Mouse (Mus musculus) heart, embryonic 16.5 days (tissue): ENCODE results near the gene Olfr1373. TPM values are rescaled to one million over a fixed set of nuclear protein-coding genes. Genes with fewer than 3 reads are reported as not detected.

Experiments used
- ATAC-seq: fragments of 200-750 bp; cut with Nextera tagmentation; replicated peaks from 2 replicates; pipeline ENCODE4 v1.8.0; 2017; ENCODE audit warnings: moderate number of reproducible peaks; ENCODE audit not compliant: insufficient read depth, low FRiP score; ENCODE audit errors: extremely low read depth
- H3K27ac ChIP-seq: fragments of 300-500 bp; sonication (generic); 2 replicates; pipeline ENCODE4 v1.5.1; 2014; ENCODE audit warnings: mild to moderate bottlenecking, low read length, control low read depth, moderate library complexity
- H3K27me3 ChIP-seq: fragments of 300-500 bp; sonication (generic); 2 replicates; pipeline ENCODE4 v1.6.1; 2014; ENCODE audit warnings: low read length, mixed read lengths; ENCODE audit not compliant: control insufficient read depth, insufficient read depth
- H3K36me3 ChIP-seq: fragments of 300-500 bp; sonication (generic); 2 replicates; pipeline ENCODE4 v1.6.1; 2014; ENCODE audit not compliant: control insufficient read depth, insufficient read depth
- H3K4me1 ChIP-seq: fragments of 300-500 bp; sonication (generic); 2 replicates; pipeline ENCODE4 v1.6.1; 2014; ENCODE audit warnings: low read length, mixed read lengths; ENCODE audit not compliant: control insufficient read depth, insufficient read depth
- H3K4me2 ChIP-seq: fragments of 300-500 bp; sonication (generic); 2 replicates; pipeline ENCODE4 v1.6.1; 2014; ENCODE audit warnings: low read depth, mild to moderate bottlenecking, control low read depth, low read length
- H3K4me3 ChIP-seq: fragments of 300-500 bp; sonication (generic); 2 replicates; pipeline ENCODE4 v1.5.1; 2014; ENCODE audit warnings: mild to moderate bottlenecking, control low read depth, low read length
- H3K9ac ChIP-seq: fragments of 300-500 bp; sonication (generic); 2 replicates; pipeline ENCODE4 v1.6.1; 2014; ENCODE audit warnings: low read length, control low read depth
- H3K9me3 ChIP-seq: fragments of 300-500 bp; sonication (generic); replicated peaks from 2 replicates; pipeline ENCODE4 v1.6.1; 2016; ENCODE audit warnings: low read length; ENCODE audit not compliant: control insufficient read depth
- WGBS: fragments of 180-500 bp; shearing (Covaris S2); extraction: QIAGEN DNeasy Blood & Tissue Kit; methylation state at CpG from one replicate; pipeline ENCODE4 v1.1.7; 2014; 5-methylcytosine and 5-hydroxymethylcytosine counted together
- microRNA-seq: library from miRNA; unstranded; fragments of <30 nt; microRNA quantifications from one replicate; pipeline ENCODE4, GENCODE M21; 2017
- polyA plus RNA-seq: library from polyadenylated mRNA; unstranded; fragments of >200 nt; fragmentation: Nextera tagmentation; extraction: Ambion mirVana; gene quantifications from 2 replicates; pipeline ENCODE4 v1.2.1, GENCODE M21; 2015

The Olfr1373 gene
- polyA plus RNA-seq, 1 experiment from 2014 or later: not detected

DNA sequence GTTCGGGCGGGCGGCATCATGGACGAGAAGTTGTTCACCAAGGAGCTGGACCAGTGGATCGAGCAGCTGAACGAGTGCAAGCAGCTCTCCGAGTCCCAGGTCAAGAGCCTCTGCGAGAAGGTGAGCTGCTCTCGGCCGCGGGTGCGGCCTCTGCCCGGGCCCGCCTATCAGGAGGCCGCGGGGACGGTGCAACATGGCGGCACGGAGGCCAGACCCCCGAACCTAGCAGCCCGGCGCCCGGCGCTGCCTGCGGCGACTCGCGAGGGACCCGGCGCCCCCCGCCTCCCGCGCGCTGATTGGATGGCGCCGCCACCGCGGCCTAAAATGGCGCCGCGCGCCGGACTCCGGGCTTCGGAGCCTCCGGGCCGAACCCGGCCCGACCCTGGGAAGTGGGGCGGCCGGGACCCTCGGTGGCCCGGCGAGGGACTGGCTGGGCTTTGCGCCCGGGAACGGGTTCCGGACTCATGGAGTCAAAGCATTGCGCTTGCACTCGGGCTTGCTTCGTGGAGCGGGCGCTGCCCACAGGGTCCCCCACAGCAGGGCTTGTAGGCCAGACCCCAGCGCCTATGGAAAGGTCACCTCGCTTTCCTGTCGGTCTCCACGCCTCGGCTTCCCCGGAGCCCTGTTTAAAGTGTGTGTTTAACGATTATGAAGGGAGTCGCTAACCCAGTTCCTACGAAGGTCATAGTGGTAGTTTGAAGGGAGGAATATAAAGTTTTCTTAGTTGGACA lies 46.1 kb downstream of the Olfr1373 start:
- peak overlapping the region; percentile 97 for H3K9ac ChIP-seq
- peaks cover 45% of the 10 kb centered on the region for H3K4me1 ChIP-seq
- peak; percentile 76 for ATAC-seq
- peak overlapping the region; percentile 97 for H3K27ac ChIP-seq
- under 1% methylated on average over 70 of the region's 72 CpGs for WGBS
- no peaks in the 10 kb centered on the region for H3K27me3 ChIP-seq
- no peaks in the 10 kb centered on the region for H3K9me3 ChIP-seq
- peak overlapping the region; percentile 83 for H3K4me2 ChIP-seq
- no peaks in the 10 kb centered on the region for H3K36me3 ChIP-seq
- H3K4me3 ChIP-seq: peak overlapping the region; percentile 77

DNA sequence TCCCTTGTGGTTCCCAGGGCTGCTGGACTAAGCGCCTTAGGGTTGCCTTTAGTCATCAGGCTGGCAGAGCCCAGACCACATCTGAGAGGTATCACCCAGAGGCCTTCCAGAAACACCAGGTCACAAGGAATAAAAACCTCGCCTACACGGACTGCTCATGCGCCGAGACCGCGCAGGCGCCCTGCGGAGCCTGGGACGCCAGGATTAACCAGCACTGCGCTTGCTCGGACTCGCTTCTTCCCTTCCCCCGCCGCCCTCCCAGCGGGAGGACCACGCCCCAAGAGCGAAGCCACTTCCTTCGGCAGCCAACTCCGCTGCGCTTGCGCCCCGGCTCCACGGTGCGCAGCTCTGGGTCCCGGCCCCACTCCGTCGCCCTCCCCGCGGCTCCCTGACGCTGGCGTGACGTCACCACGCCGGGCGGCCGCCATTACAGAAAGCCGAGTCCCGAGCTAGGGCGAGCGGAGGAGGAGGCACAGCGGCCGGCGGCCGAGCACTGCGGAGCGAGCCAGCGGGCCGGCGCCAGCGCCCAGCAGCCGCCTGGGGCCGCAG lies 46.9 kb downstream of the Olfr1373 start, which contains the start of gene Ppp2ca:
Gene Ppp2ca, plus strand, starts transcription at position 284 of the 549 bp plus-strand sequence.
- under 1% methylated on average over 53 of the region's 53 CpGs for WGBS
- Histone ChIP-seq H3K36me3 (no peaks in the 10 kb centered on the region), H3K4me2 (peak within 1 kb of the TSS; percentile 84), H3K27ac (peak within 1 kb of the TSS; percentile 97), H3K9ac (peak within 1 kb of the TSS; percentile 97), H3K9me3 (no peaks in the 10 kb centered on the region), H3K27me3 (no peaks in the 10 kb centered on the region), H3K4me1 (peaks cover 38% of the 10 kb centered on the region), H3K4me3 (peak within 1 kb of the TSS; percentile 77)
- peak; percentile 97 for ATAC-seq

DNA sequence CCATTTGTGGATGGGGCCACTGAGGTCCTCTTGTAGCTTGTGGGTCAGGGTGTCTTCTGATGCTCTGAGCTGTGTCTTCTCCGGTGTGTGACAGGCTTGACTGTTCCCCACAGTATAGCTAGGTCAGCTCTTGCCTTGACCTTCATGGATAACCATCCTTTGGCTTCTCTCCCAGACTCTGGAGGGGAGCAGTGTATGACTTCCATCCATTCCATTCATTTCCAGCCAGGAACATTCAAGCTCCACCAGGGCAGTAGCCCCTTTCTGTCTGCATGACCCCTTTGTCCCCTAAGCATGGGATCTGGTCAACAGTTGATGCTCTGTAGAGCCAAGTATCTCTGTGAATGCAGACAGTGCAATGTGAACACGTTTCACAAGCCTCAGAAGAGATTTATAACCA lies 47.7 kb downstream of the Olfr1373 start:
- no peaks in the 10 kb centered on the region for H3K36me3 ChIP-seq
- H3K27ac ChIP-seq: peak overlapping the region; percentile 96
- peaks cover 33% of the 10 kb centered on the region for H3K4me1 ChIP-seq
- 77% methylated on average over 2 of the region's 2 CpGs for WGBS
- no peaks in the 10 kb centered on the region for H3K9me3 ChIP-seq
- no peaks in the 10 kb centered on the region for H3K27me3 ChIP-seq
- no peak for ATAC-seq
- peak overlapping the region; percentile 42; the same call in 1 of the 2 replicates for H3K4me3 ChIP-seq
- H3K4me2 ChIP-seq: peak overlapping the region; percentile 84
- no peak overlapping the region; the same call in 1 of the 2 replicates for H3K9ac ChIP-seq

DNA sequence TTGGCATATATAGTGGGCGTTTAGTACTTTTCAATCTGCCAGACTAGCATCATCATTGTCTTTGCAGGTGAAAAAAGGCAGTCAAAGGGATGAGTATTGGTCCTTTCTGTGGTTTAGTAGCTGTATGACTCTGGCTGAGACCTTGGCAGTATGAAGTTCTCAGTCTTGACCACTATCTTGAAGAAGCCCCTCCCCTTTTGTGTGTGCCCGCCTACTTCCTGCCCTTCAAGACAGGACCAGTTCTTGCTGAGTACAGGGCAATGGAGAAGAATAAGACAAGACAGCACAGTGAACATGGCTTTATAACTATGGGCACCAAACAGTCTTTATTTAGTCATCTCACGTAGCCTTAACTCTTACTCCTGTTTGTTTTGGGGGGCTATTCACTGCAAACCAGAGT lies 48.3 kb downstream of the Olfr1373 start:
- Histone ChIP-seq H3K4me2 (no peak overlapping the region), H3K27ac (no peak overlapping the region; the same call in none of the 2 replicates), H3K4me3 (no peak overlapping the region), H3K27me3 (no peaks in the 10 kb centered on the region), H3K4me1 (peaks cover 30% of the 10 kb centered on the region), H3K36me3 (no peaks in the 10 kb centered on the region), H3K9ac (no peak overlapping the region), H3K9me3 (no peaks in the 10 kb centered on the region)
- WGBS: 63% methylated on average over 3 of the region's 3 CpGs
- ATAC-seq: no peak

Small RNA genes lying within 50 kb of the gene (microRNA-seq; reads per million reads assigned to microRNA genes)
- gene Gm24157 (not detected), gene Mir3061 (24.2 reads per million, percentile 36 among the genes with 10 or more reads in this experiment)

Other genes starting within 250 kb of the Olfr1373 start
- 73.0 and 81.1 TPM in 2 replicates for gene Cdkn2aipnl, start 177.9 kb downstream of the Olfr1373 start, polyA plus RNA-seq
- gene Ube2b, start 144.8 kb downstream of the Olfr1373 start, polyA plus RNA-seq: 278 and 286 TPM in 2 replicates
- 10.8 and 12.7 TPM in 2 replicates for gene Cdkl3, start 141.3 kb downstream of the Olfr1373 start, polyA plus RNA-seq
- gene Ppp2ca, start 46.8 kb downstream of the Olfr1373 start, polyA plus RNA-seq: 67.3 and 71.3 TPM in 2 replicates
- not detected in 2 replicates for gene Olfr1371, start 68.5 kb upstream of the Olfr1373 start, polyA plus RNA-seq
- gene Skp1a, start 86.5 kb upstream of the Olfr1373 start, polyA plus RNA-seq: 476 and 507 TPM in 2 replicates
- gene Tcf7, start 137.5 kb upstream of the Olfr1373 start, polyA plus RNA-seq: 29.0 and 65.0 TPM in 2 replicates
- 541 and 624 TPM in 2 replicates for gene Vdac1, start 215.3 kb upstream of the Olfr1373 start, polyA plus RNA-seq